ENCODE assay signal across 13 mouse cellular contexts in genomic region chr5:14977368-14977767, GRCm38 (mm10). TPM values are rescaled to one million over a fixed set of nuclear protein-coding genes. Genes with fewer than 3 reads are reported as not detected.
"Had no signal": no experiment of that assay in that cellular context is flagged by ENCODE, and none has a peak within 500 bp of the region (broad histone marks: within the 10 kb centered on the region; RNA-seq: fewer than 3 reads in every experiment).

No protein-coding gene starts in this region.

RNA-seq across cellular contexts. Expression of gene Gm10354, which starts 1.4 kb away (rescaled TPM):
- polyA plus RNA-seq: neural tube, embryonic 11.5 days; neural tube, embryonic 12.5 days; neural tube, embryonic 13.5 days; neural tube, embryonic 14.5 days; neural tube, embryonic 15.5 days; small intestine, adult 2 months; spleen, adult 2 months; stomach, embryonic 14.5 days; stomach, embryonic 15.5 days; stomach, embryonic 16.5 days; stomach, postnatal 0 days; thymus, adult 2 months; urinary bladder, adult 2 months had no signal

RNA-seq across cellular contexts. Expression of gene Speer4e, which starts 39.1 kb away (rescaled TPM):
- polyA plus RNA-seq: neural tube, embryonic 11.5 days; neural tube, embryonic 12.5 days; neural tube, embryonic 13.5 days; neural tube, embryonic 14.5 days; neural tube, embryonic 15.5 days; small intestine, adult 2 months; spleen, adult 2 months; stomach, embryonic 14.5 days; stomach, embryonic 15.5 days; stomach, embryonic 16.5 days; stomach, postnatal 0 days; thymus, adult 2 months; urinary bladder, adult 2 months had no signal

RNA-seq across cellular contexts. Expression of gene Gm17019, which starts 55.4 kb away (rescaled TPM):
- polyA plus RNA-seq: neural tube, embryonic 11.5 days; neural tube, embryonic 12.5 days; neural tube, embryonic 13.5 days; neural tube, embryonic 14.5 days; neural tube, embryonic 15.5 days; small intestine, adult 2 months; spleen, adult 2 months; stomach, embryonic 14.5 days; stomach, embryonic 15.5 days; stomach, embryonic 16.5 days; stomach, postnatal 0 days; thymus, adult 2 months; urinary bladder, adult 2 months had no signal
